Mouse (Mus musculus) kidney, adult 8-10 months (tissue): ENCODE results near the gene Trir.

ENCODE experiments used
- DNase-seq, 2 experiments: peaks; one replicate each; pipeline ENCODE4 v3.0.0; 2022

Gene Trir

GRCm38 (mm10) chr8:84995680-84996079 lies 30.9 kb upstream of the Trir start:
- DNase-seq: no peak

GRCm38 (mm10) chr8:84996978-84997377 lies 29.6 kb upstream of the Trir start:
- no peak for DNase-seq

GRCm38 (mm10) chr8:84997649-84998295 lies 28.9 kb upstream of the Trir start:
- DNase-seq: peak; percentile 75 to 90

- DNase-seq: peak in 1 of 2 experiments; percentile 54
Observed at GRCm38 (mm10) chr8:85007686-85008085, 18.9 kb upstream of the Trir start.

- no peak for DNase-seq
Observed at GRCm38 (mm10) chr8:85011242-85011641, 15.4 kb upstream of the Trir start.

GRCm38 (mm10) chr8:85013230-85013840 lies 13.3 kb upstream of the Trir start:
- peak; percentile 63 to 80 for DNase-seq

GRCm38 (mm10) chr8:85014431-85014830 lies 12.2 kb upstream of the Trir start, which contains the start of gene Best2:
Gene Best2 (minus strand): TSS chr8:85014531.
- no peak for DNase-seq

GRCm38 (mm10) chr8:85016724-85017123 lies 9.9 kb upstream of the Trir start:
- no peak for DNase-seq

GRCm38 (mm10) chr8:85017209-85017608 lies 9.4 kb upstream of the Trir start:
- no peak for DNase-seq

- DNase-seq: no peak
Observed at GRCm38 (mm10) chr8:85021514-85022055, 5.0 kb upstream of the Trir start.

- no peak for DNase-seq
Observed at GRCm38 (mm10) chr8:85023846-85024245, 2.8 kb upstream of the Trir start.

GRCm38 (mm10) chr8:85025098-85025932 lies 1.3 kb upstream of the Trir start, which contains the start of gene Asna1:
Gene Asna1 (minus strand): TSS chr8:85025281.
- DNase-seq: peak; percentile 84 to 91

GRCm38 (mm10) chr8:85027516-85027855 lies 863 bp downstream of the Trir start:
- no peak for DNase-seq

GRCm38 (mm10) chr8:85027922-85028321 lies 1.3 kb downstream of the Trir start:
- DNase-seq: no peak

GRCm38 (mm10) chr8:85029271-85029670 lies 2.6 kb downstream of the Trir start:
- no peak for DNase-seq

- peak; percentile 59 to 66 for DNase-seq
Observed at GRCm38 (mm10) chr8:85032622-85033311, 6.1 kb downstream of the Trir start.

GRCm38 (mm10) chr8:85033867-85034266 lies 7.2 kb downstream of the Trir start:
- peak in 1 of 2 experiments; percentile 34 for DNase-seq

- DNase-seq: peak; percentile 74 to 76
Observed at GRCm38 (mm10) chr8:85034764-85035163, 8.1 kb downstream of the Trir start.

GRCm38 (mm10) chr8:85035165-85035727 lies 8.6 kb downstream of the Trir start:
- no peak for DNase-seq

- DNase-seq: peak; percentile 28 to 52
Observed at GRCm38 (mm10) chr8:85035728-85036310, 9.2 kb downstream of the Trir start.

- no peak for DNase-seq
Observed at GRCm38 (mm10) chr8:85036381-85036717, 9.7 kb downstream of the Trir start.

- peak; percentile 94 to 96 for DNase-seq
Observed at GRCm38 (mm10) chr8:85036718-85037365, 10.2 kb downstream of the Trir start, which contains the start of gene Tnpo2. Gene Tnpo2 (plus strand): TSS chr8:85036915.
